ENCODE assay signal across 24 mouse cellular contexts in genomic region chr7:86616543-86616942, GRCm38 (mm10). TPM values are rescaled to one million over a fixed set of nuclear protein-coding genes. Genes with fewer than 3 reads are reported as not detected.
DNase-seq lines count a peak whose midpoint lies in the region; ATAC-seq and TF ChIP-seq lines count a peak whose summit lies in the region.
"Had no signal": no experiment of that assay in that cellular context is flagged by ENCODE, and none has a peak within 500 bp of the region (broad histone marks: within the 10 kb centered on the region; RNA-seq: fewer than 3 reads in every experiment).

Olfr294 (minus strand) TSS chr7:86616643.

- no peak within 1 kb of the TSS for H3K4me3 ChIP-seq in G1E (ENCODE audit: low read depth, low read length)

- DNase-seq in G1E (ENCODE audit: low spot score) = no peak
- DNase-seq in right cerebral cortex, postnatal 36 days (ENCODE audit: low spot score in 2 of 2) = no peak
- DNase-seq: adrenal gland, adult 2 months; adrenal gland, adult 8-10 months; adrenal gland, postnatal 10 days; adrenal gland, postnatal 14 days; adrenal gland, postnatal 25 days; adrenal gland, postnatal 36 days; B cell, adult 2 months; cerebellum, adult 11 months; cerebellum, adult 11-12 months; cerebellum, adult 18-20 months; cerebellum, adult 2 months; cerebellum, adult 8-10 months had no signal

- TF ChIP-seq CTCF in G1E (IDR thresholded peaks at IDR 0.05; ENCODE audit: low read depth, low read length) = no peak

- H3K9me3 ChIP-seq in G1E (replicated peaks) = no peaks in the 10 kb centered on the region

- H3K4me1 ChIP-seq in G1E (ENCODE audit: insufficient read depth, low read depth, low read length) = no peaks in the 10 kb centered on the region

- H3K36me3 ChIP-seq in G1E (replicated peaks) = no peaks in the 10 kb centered on the region

- ATAC-seq in G1E (ENCODE audit: extremely low read depth, insufficient number of reproducible peaks, low FRiP score, poor library complexity, severe bottlenecking) = 0 out of 2 replicates have a peak, but pooled peaks have one; percentile 4
- ATAC-seq: activated CD4-positive, CD25-positive, alpha-beta regulatory T cell, adult 4 months; CD4-positive, CD25-positive, alpha-beta regulatory T cell, adult 4 months; Patski had no signal

- H3K27me3 ChIP-seq in G1E (ENCODE audit: insufficient read depth, low read length) = no peaks in the 10 kb centered on the region
- H3K27me3 ChIP-seq: CH12.LX, Patski had no signal

RNA-seq across cellular contexts. Expression of gene Olfr294, which starts in this region (rescaled TPM):
- total RNA-seq in G1E (2014; fragmentation: Nextera tagmentation) (not detected in 2 replicates), G1E (2017) (0.12 and 0.16 TPM in 2 replicates)
- not detected in 2 replicates for polyA plus RNA-seq in G1E (2012)
- total RNA-seq: adrenal gland, adult 18-20 months; adrenal gland, adult 2 months; adrenal gland, adult 8-10 months; adrenal gland, postnatal 10 days; adrenal gland, postnatal 14 days; adrenal gland, postnatal 25 days; adrenal gland, postnatal 36 days; adrenal gland, postnatal 4 days; CH12.LX; ES-E14; MEL had no signal
- polyA plus RNA-seq: activated CD4-positive, CD25-positive, alpha-beta regulatory T cell, adult 4 months; adrenal gland, adult 2 months; brain, embryonic 14.5 days; C2C12; CD4-positive, CD25-positive, alpha-beta regulatory T cell, adult 4 months; cerebellum, adult 2 months; Patski had no signal

Comparison
In these comparisons a context has a peak if more than half of its experiments do, and no peak if none do; other contexts are left out.
1. Peak in ATAC-seq in G1E; RNA of the gene not detected or under 1 TPM.